ENCODE assay signal across 25 mouse cellular contexts in genomic region chr19:6903031-6903430, GRCm38 (mm10). TPM values are rescaled to one million over a fixed set of nuclear protein-coding genes. Genes with fewer than 3 reads are reported as not detected.
"Had no signal": no experiment of that assay in that cellular context is flagged by ENCODE, and none has a peak within 500 bp of the region (broad histone marks: within the 10 kb centered on the region; RNA-seq: fewer than 3 reads in every experiment).

No protein-coding gene starts in this region.

- H3K4me2 ChIP-seq: limb, embryonic 13.5 days; liver, embryonic 12.5 days; liver, embryonic 15.5 days; lung, embryonic 15.5 days; midbrain, embryonic 13.5 days; neural tube, embryonic 13.5 days had no signal

- H3K4me3 ChIP-seq: layer of hippocampus, adult 2 months; limb, embryonic 10.5 days; limb, embryonic 13.5 days; liver, embryonic 12.5 days; liver, embryonic 15.5 days; lung, embryonic 15.5 days; megakaryocyte, embryonic 14.5 days; midbrain, embryonic 10.5 days; midbrain, embryonic 13.5 days; myocyte; neural tube, embryonic 13.5 days had no signal

- H3K27ac ChIP-seq: layer of hippocampus, adult 2 months; limb, embryonic 10.5 days; limb, embryonic 13.5 days; liver, embryonic 12.5 days; liver, embryonic 15.5 days; lung, embryonic 15.5 days; midbrain, embryonic 10.5 days; midbrain, embryonic 13.5 days; neural tube, embryonic 13.5 days; stomach, postnatal 0 days had no signal

- H3K9me3 ChIP-seq: limb, embryonic 10.5 days; lung, embryonic 15.5 days; midbrain, embryonic 13.5 days; neural tube, embryonic 13.5 days had no signal

- ATAC-seq: inflammation-experienced regulatory T-cells, adult 6 months; intestine, embryonic 16.5 days; liver, embryonic 12.5 days; midbrain, embryonic 13.5 days; midbrain, embryonic 16.5 days had no signal

- H3K9ac ChIP-seq: limb, embryonic 13.5 days; liver, embryonic 12.5 days; liver, embryonic 15.5 days; lung, embryonic 15.5 days; midbrain, embryonic 13.5 days; neural tube, embryonic 13.5 days had no signal

- H3K27me3 ChIP-seq: limb, embryonic 13.5 days; liver, embryonic 12.5 days; liver, embryonic 15.5 days; lung, embryonic 15.5 days; midbrain, embryonic 13.5 days; neural tube, embryonic 13.5 days had no signal

- DNase-seq: layer of hippocampus, adult 9-11 months; liver; lung, adult 18-20 months; lung, postnatal 10 days; lung, postnatal 36 days; retina, postnatal 1 day; thymus, adult 2 months; thymus, postnatal 25 days had no signal

RNA-seq across cellular contexts. Expression of gene Catsperz, which starts 22.1 kb away (rescaled TPM):
- polyA plus RNA-seq: small intestine, adult 2 months had no signal

RNA-seq across cellular contexts. Expression of gene Kcnk4, which starts 31.3 kb away (rescaled TPM):
- polyA plus RNA-seq: inflammation-experienced regulatory T-cells, adult 6 months; large intestine, adult 2 months; small intestine, adult 2 months had no signal
